Mouse (Mus musculus): ENCODE measurements around the gene Zfp69.

Zfp69 gene

GRCm38 (mm10) chr4:120924554-120925299 is 26.8 kb downstream of the Zfp69 start, which contains the start of gene Exo5:
Gene Exo5, minus strand, starts transcription at chr4:120925017.
- peak; percentile 96 for DNase-seq

- DNase-seq, result no peak
These were observed 30.0 kb downstream of the Zfp69 start for GRCm38 (mm10) chr4:120921461-120921860.

GRCm38 (mm10) chr4:120914501-120914900 is 37.0 kb downstream of the Zfp69 start:
- no peak for DNase-seq

- DNase-seq, result no peak
These were observed 37.6 kb downstream of the Zfp69 start for GRCm38 (mm10) chr4:120913861-120914260.

GRCm38 (mm10) chr4:120913443-120913842 is 38.1 kb downstream of the Zfp69 start:
- DNase-seq, result no peak

GRCm38 (mm10) chr4:120912866-120913265 is 38.6 kb downstream of the Zfp69 start:
- DNase-seq, result no peak

GRCm38 (mm10) chr4:120911086-120911485 is 40.4 kb downstream of the Zfp69 start:
- no peak for DNase-seq

- peak; percentile 88 for DNase-seq
These were observed 41.8 kb downstream of the Zfp69 start for GRCm38 (mm10) chr4:120909558-120910150.

GRCm38 (mm10) chr4:120905644-120906043 is 45.9 kb downstream of the Zfp69 start:
- no peak for DNase-seq

- DNase-seq, result no peak
These were observed 47.0 kb downstream of the Zfp69 start for GRCm38 (mm10) chr4:120904533-120904932.

- no peak for DNase-seq
These were observed 55.5 kb downstream of the Zfp69 start for GRCm38 (mm10) chr4:120895810-120896584.

- DNase-seq, result no peak
These were observed 56.3 kb downstream of the Zfp69 start for GRCm38 (mm10) chr4:120895226-120895625.

- no peak for DNase-seq
These were observed 56.9 kb downstream of the Zfp69 start for GRCm38 (mm10) chr4:120894584-120894983.

GRCm38 (mm10) chr4:120893656-120894401 is 57.7 kb downstream of the Zfp69 start:
- DNase-seq, result no peak

- DNase-seq, result no peak
These were observed 59.0 kb downstream of the Zfp69 start for GRCm38 (mm10) chr4:120892516-120892915.

- no peak for DNase-seq
These were observed 59.5 kb downstream of the Zfp69 start for GRCm38 (mm10) chr4:120891960-120892359.

- DNase-seq, result peak; percentile 73
These were observed 60.6 kb downstream of the Zfp69 start for GRCm38 (mm10) chr4:120890754-120891440.

- DNase-seq, result no peak
These were observed 62.6 kb downstream of the Zfp69 start for GRCm38 (mm10) chr4:120888884-120889283.

GRCm38 (mm10) chr4:120887381-120888112 is 64.0 kb downstream of the Zfp69 start:
- DNase-seq, result peak; percentile 64

GRCm38 (mm10) chr4:120886811-120887210 is 64.7 kb downstream of the Zfp69 start:
- DNase-seq, result no peak

- no peak for DNase-seq
These were observed 65.4 kb downstream of the Zfp69 start for GRCm38 (mm10) chr4:120886131-120886530.

Data from embryo, embryonic 11 days (tissue).